Mouse (Mus musculus) inflammation-experienced regulatory T-cells, adult 6 months (primary cell): ENCODE measurements around the gene Rnf157. TPM values are rescaled to one million over a fixed set of nuclear protein-coding genes. Genes with fewer than 3 reads are reported as not detected.

ENCODE experiments used
- ATAC-seq: one replicate; pipeline ENCODE4 v1.8.0; 2017
- polyA plus RNA-seq, 3 experiments: library from polyadenylated mRNA; unstranded; fragments of 100-300 nt; shearing (Covaris generic); gene quantifications; one replicate each; pipeline ENCODE4 v1.2.1; 2017

Gene Rnf157
- polyA plus RNA-seq, 3 experiments from 2014 or later, result 3.0 to 15.1 (median 8.5) TPM

- no peak for ATAC-seq
These were observed 118.5 kb downstream of the Rnf157 start for GRCm38 (mm10) chr11:116294319-116294718.

GRCm38 (mm10) chr11:116293538-116294137 lies 119.2 kb downstream of the Rnf157 start:
- ATAC-seq, result no peak

- no peak for ATAC-seq
These were observed 120.4 kb downstream of the Rnf157 start for GRCm38 (mm10) chr11:116292401-116292800.

- no peak for ATAC-seq
These were observed 122.3 kb downstream of the Rnf157 start for GRCm38 (mm10) chr11:116290556-116290955.

- no peak for ATAC-seq
These were observed 125.5 kb downstream of the Rnf157 start for GRCm38 (mm10) chr11:116287351-116287750.

Other genes with a start within 250 kb of the Rnf157 start
- 1 to 10 TPM; 3.2 to 3.5 (median 3.3) TPM for gene Fbf1, start 244.9 kb downstream of the Rnf157 start, polyA plus RNA-seq
- 10 to 100 TPM; 49.0 to 66.5 (median 54.4) TPM for gene Ten1, start 214.2 kb downstream of the Rnf157 start, polyA plus RNA-seq
- gene Acox1, start 214.0 kb downstream of the Rnf157 start, polyA plus RNA-seq, result 10 to 100 TPM; 10.3 to 14.2 (median 13.6) TPM
- not detected for gene Evpl, start 175.0 kb downstream of the Rnf157 start, polyA plus RNA-seq
- gene Srp68, start 138.8 kb downstream of the Rnf157 start, polyA plus RNA-seq, result 10 to 100 TPM; 40.4 to 44.2 (median 42.3) TPM
- not detected for gene Galr2, start 132.1 kb downstream of the Rnf157 start, polyA plus RNA-seq
- 10 to 100 TPM; 70.3 to 96.0 (median 70.6) TPM for gene Exoc7, start 105.8 kb downstream of the Rnf157 start, polyA plus RNA-seq
- gene Foxj1, start 77.6 kb downstream of the Rnf157 start, polyA plus RNA-seq, result not detected
- gene Ubald2, start 21.1 kb upstream of the Rnf157 start, polyA plus RNA-seq, result 10 to 100 TPM; 10.4 to 14.6 (median 10.6) TPM
- not detected for gene Qrich2, start 53.2 kb upstream of the Rnf157 start, polyA plus RNA-seq
- gene Prpsap1, start 81.2 kb upstream of the Rnf157 start, polyA plus RNA-seq, result 10 to 100 TPM; 23.4 to 58.2 (median 50.6) TPM
- gene Sphk1, start 117.9 kb upstream of the Rnf157 start, polyA plus RNA-seq, result not detected
- 1 to 10 TPM; 1.5 to 2.2 (median 2.0) TPM for gene Ube2o, start 168.4 kb upstream of the Rnf157 start, polyA plus RNA-seq
- not detected for gene Aanat, start 173.4 kb upstream of the Rnf157 start, polyA plus RNA-seq
- 1 to 10 TPM; 3.4 to 9.3 (median 3.9) TPM for gene Rhbdf2, start 214.0 kb upstream of the Rnf157 start, polyA plus RNA-seq
- not detected for gene Prcd, start 240.5 kb upstream of the Rnf157 start, polyA plus RNA-seq
- under 1 TPM in 2 of 3 experiments, not detected in 1; 0.24 to 0.32 TPM for gene Cygb, start 241.3 kb upstream of the Rnf157 start, polyA plus RNA-seq